Mouse (Mus musculus) liver, postnatal 0 days (tissue): Measurements from ENCODE around the gene Col20a1.

Source experiments
- CTCF ChIP-seq: sonication (generic); IDR thresholded peaks from 2 replicates; pipeline ENCODE4 v1.5.1; 2016; ENCODE audit warnings: antibody characterized with exemption, low read depth
- EP300 ChIP-seq: IDR thresholded peaks from 2 replicates; pipeline ENCODE4 v1.6.1; 2016; ENCODE audit warnings: antibody characterized with exemption, low read depth, mild to moderate bottlenecking

GRCm38 (mm10) chr2:180962616-180963308 lies 23.6 kb upstream of the Col20a1 start:
- TF ChIP-seq EP300 (no peak), CTCF (no peak)
